Mouse (Mus musculus) CH12.LX (cell line): ENCODE results near the gene Tmem240.

Source experiments
- CHD1 ChIP-seq: IDR thresholded peaks from 2 replicates; pipeline ENCODE4 v1.6.1; 2012; ENCODE audit warnings: low read depth, low read length, improper control_type of control experiment, inconsistent platforms
- CTCF ChIP-seq, 2 experiments: IDR thresholded peaks in 1 of 2; conservative IDR thresholded peaks in 1 of 2; 2 replicates each; pipeline ENCODE4 v1.5.1; 2011 to 2012; ENCODE audit warnings: low read depth in 2 of 2, low read length in 2 of 2, improper control_type of control experiment in 1 of 2, inconsistent platforms in 1 of 2, mild to moderate bottlenecking in 1 of 2, moderate library complexity in 1 of 2
- E2F4 ChIP-seq: IDR thresholded peaks from 2 replicates; pipeline ENCODE4 v1.6.1; 2011; ENCODE audit warnings: low read depth, low read length, improper control_type of control experiment; ENCODE audit not compliant: insufficient replicate concordance
- ELF1 ChIP-seq: IDR thresholded peaks from 2 replicates; pipeline ENCODE4 v1.6.1; 2014; ENCODE audit warnings: low read depth, mild to moderate bottlenecking, inconsistent platforms, low read length, improper control_type of control experiment
- EP300 ChIP-seq: IDR thresholded peaks from 2 replicates; pipeline ENCODE4 v1.6.1; 2011; ENCODE audit warnings: low read length, improper control_type of control experiment
- HCFC1 ChIP-seq: IDR thresholded peaks from 2 replicates; pipeline ENCODE4 v1.6.1; 2012; ENCODE audit warnings: low read depth, mild to moderate bottlenecking, inconsistent platforms, low read length, improper control_type of control experiment
- KAT2A ChIP-seq: IDR thresholded peaks from 2 replicates; pipeline ENCODE4 v1.6.1; 2012; ENCODE audit warnings: low read length, improper control_type of control experiment, inconsistent platforms; ENCODE audit not compliant: insufficient replicate concordance
- MAFK ChIP-seq: IDR thresholded peaks from 2 replicates; pipeline ENCODE4 v1.6.1; 2011; ENCODE audit warnings: low read length, improper control_type of control experiment; ENCODE audit not compliant: insufficient replicate concordance
- MAX ChIP-seq: IDR thresholded peaks from 2 replicates; pipeline ENCODE4 v1.6.1; 2011; ENCODE audit warnings: low read length, improper control_type of control experiment
- MXI1 ChIP-seq: IDR thresholded peaks from 2 replicates; pipeline ENCODE4 v1.6.1; 2011; ENCODE audit warnings: mild to moderate bottlenecking, low read depth, low read length, improper control_type of control experiment
- NRF1 ChIP-seq: IDR thresholded peaks from 2 replicates; pipeline ENCODE4 v1.6.1; 2014; ENCODE audit warnings: low read depth, mild to moderate bottlenecking, inconsistent platforms, low read length, improper control_type of control experiment, moderate library complexity
- POLR2A ChIP-seq: IDR thresholded peaks from 2 replicates; pipeline ENCODE4 v1.6.1; 2011; ENCODE audit warnings: low read depth, mild to moderate bottlenecking, improper control_type of control experiment, low read length
- SMC3 ChIP-seq: IDR thresholded peaks from 2 replicates; pipeline ENCODE4 v1.6.1; 2011; ENCODE audit warnings: low read depth, low read length, improper control_type of control experiment
- ZKSCAN1 ChIP-seq: IDR thresholded peaks from 2 replicates; pipeline ENCODE4 v1.6.1; 2012; ENCODE audit warnings: low read depth, inconsistent platforms, low read length, improper control_type of control experiment, borderline replicate concordance

- TF ChIP-seq POLR2A = no peak
- TF ChIP-seq MAX = no peak
- no peak for TF ChIP-seq E2F4
- TF ChIP-seq CHD1 = no peak
- TF ChIP-seq HCFC1 = no peak
- no peak for TF ChIP-seq EP300
- TF ChIP-seq ZKSCAN1 = no peak
- no peak for TF ChIP-seq MXI1
- TF ChIP-seq KAT2A = no peak
- no peak for TF ChIP-seq CTCF (conservative IDR thresholded peaks at IDR 0.05 in 1 of 2, IDR thresholded peaks at IDR 0.05 in 1 of 2; ENCODE audit: low read depth in 2 of 2, low read length in 2 of 2)
- TF ChIP-seq NRF1 = no peak
- no peak for TF ChIP-seq SMC3
- no peak for TF ChIP-seq ELF1
- no peak for TF ChIP-seq MAFK
Observed at GRCm38 (mm10) chr4:155783486-155784080, 49.0 kb downstream of the Tmem240 start.
